Mouse (Mus musculus): ENCODE data around the gene Slc30a2.
"Not testable (repeated sequence)": the region's sequence is repeated elsewhere in the genome, so short reads cannot be mapped to it uniquely, and the experiment has no call there.

Gene Slc30a2

GRCm38 (mm10) chr4:134359649-134360048, 16.7 kb downstream of the Slc30a2 start:
- DNase-seq (ENCODE audit: low spot score), result no peak

- peak; percentile 14 for DNase-seq (ENCODE audit: low spot score)
Observed at GRCm38 (mm10) chr4:134361215-134361614, 18.2 kb downstream of the Slc30a2 start.

- no peak for DNase-seq (ENCODE audit: low spot score)
Observed at GRCm38 (mm10) chr4:134362124-134362523, 19.1 kb downstream of the Slc30a2 start.

- DNase-seq (ENCODE audit: low spot score), result peak; percentile 67
Observed at GRCm38 (mm10) chr4:134362586-134362985, 19.6 kb downstream of the Slc30a2 start.

GRCm38 (mm10) chr4:134365280-134365679, 22.3 kb downstream of the Slc30a2 start:
- DNase-seq (ENCODE audit: low spot score), result no peak

- no peak for DNase-seq (ENCODE audit: low spot score)
Observed at GRCm38 (mm10) chr4:134370649-134371221, 27.8 kb downstream of the Slc30a2 start.

- DNase-seq (ENCODE audit: low spot score), result peak; percentile 41
Observed at GRCm38 (mm10) chr4:134371316-134371855, 28.4 kb downstream of the Slc30a2 start.

- peak; percentile 82 for DNase-seq (ENCODE audit: low spot score)
Observed at GRCm38 (mm10) chr4:134372294-134372747, 29.3 kb downstream of the Slc30a2 start.

GRCm38 (mm10) chr4:134373295-134373694, 30.3 kb downstream of the Slc30a2 start:
- DNase-seq (ENCODE audit: low spot score), result no peak

GRCm38 (mm10) chr4:134374306-134374705, 31.3 kb downstream of the Slc30a2 start:
- DNase-seq (ENCODE audit: low spot score), result no peak

- DNase-seq (ENCODE audit: low spot score), result no peak
Observed at GRCm38 (mm10) chr4:134378089-134378615, 35.2 kb downstream of the Slc30a2 start.

- DNase-seq (ENCODE audit: low spot score), result no peak
Observed at GRCm38 (mm10) chr4:134379510-134379909, 36.5 kb downstream of the Slc30a2 start.

- not testable (repeated sequence) for DNase-seq (ENCODE audit: low spot score)
Observed at GRCm38 (mm10) chr4:134383750-134384149, 40.8 kb downstream of the Slc30a2 start, which contains the start of gene Extl1. Gene Extl1 (minus strand): TSS chr4:134383850.

- DNase-seq (ENCODE audit: low spot score), result no peak
Observed at GRCm38 (mm10) chr4:134387268-134387667, 44.3 kb downstream of the Slc30a2 start.

GRCm38 (mm10) chr4:134388397-134388796, 45.4 kb downstream of the Slc30a2 start:
- peak; percentile 87 for DNase-seq (ENCODE audit: low spot score)

GRCm38 (mm10) chr4:134391636-134392035, 48.7 kb downstream of the Slc30a2 start:
- DNase-seq (ENCODE audit: low spot score), result no peak

GRCm38 (mm10) chr4:134392595-134392994, 49.6 kb downstream of the Slc30a2 start:
- DNase-seq (ENCODE audit: low spot score), result peak; percentile 75

GRCm38 (mm10) chr4:134393026-134393425, 50.0 kb downstream of the Slc30a2 start:
- peak; percentile 65 for DNase-seq (ENCODE audit: low spot score)

- no peak for DNase-seq (ENCODE audit: low spot score)
Observed at GRCm38 (mm10) chr4:134395142-134395541, 52.2 kb downstream of the Slc30a2 start.

- DNase-seq (ENCODE audit: low spot score), result peak; percentile 98
Observed at GRCm38 (mm10) chr4:134395977-134396825, 53.2 kb downstream of the Slc30a2 start, which contains the start of gene Pafah2. Gene Pafah2 (plus strand): TSS chr4:134396320.

- peak; percentile 42 for DNase-seq (ENCODE audit: low spot score)
Observed at GRCm38 (mm10) chr4:134397121-134397520, 54.1 kb downstream of the Slc30a2 start.

GRCm38 (mm10) chr4:134397732-134398131, 54.8 kb downstream of the Slc30a2 start:
- no peak for DNase-seq (ENCODE audit: low spot score)
